Mouse (Mus musculus): ENCODE measurements around the gene Romo1.
"Not testable (repeated sequence)": the region's sequence is repeated elsewhere in the genome, so short reads cannot be mapped to it uniquely, and the experiment has no call there.

Gene Romo1

DNA sequence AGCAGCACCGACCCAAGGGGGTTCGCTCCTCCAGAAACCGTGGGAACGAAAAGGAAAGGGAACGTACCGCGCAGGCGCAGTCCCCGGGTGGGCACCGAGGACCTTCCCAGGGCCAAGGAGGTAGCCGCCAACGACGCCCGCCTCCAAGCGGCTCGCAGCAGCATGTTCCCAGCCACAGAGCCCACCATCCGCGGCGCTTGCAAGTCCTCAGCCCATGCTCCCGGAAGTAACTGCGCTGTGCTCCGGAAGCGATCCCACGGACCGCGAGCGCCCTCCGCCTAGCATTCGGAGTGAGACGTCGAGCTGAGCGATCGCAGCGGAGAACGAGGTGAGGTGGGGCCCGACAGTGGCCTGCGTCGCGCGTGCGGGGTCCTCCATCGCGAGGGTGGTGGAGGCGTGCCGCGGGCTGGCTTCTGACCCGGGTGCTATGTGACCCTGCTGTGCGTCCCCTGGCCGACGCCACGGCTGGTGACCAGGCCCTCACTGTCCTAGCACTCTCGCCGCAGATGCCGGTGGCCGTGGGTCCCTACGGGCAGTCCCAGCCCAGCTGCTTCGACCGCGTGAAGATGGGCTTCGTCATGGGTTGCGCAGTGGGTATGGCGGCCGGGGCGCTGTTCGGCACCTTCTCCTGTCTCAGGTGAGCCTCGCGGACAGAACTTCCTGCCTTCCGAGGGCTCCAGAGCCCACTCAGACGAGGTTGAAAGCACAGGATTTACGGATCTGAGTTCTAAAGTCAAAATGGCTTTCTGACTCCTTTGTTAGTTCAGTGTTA lies at the start of gene Romo1, which contains the start of gene Nfs1:
Gene Romo1 (plus strand): TSS at position 87 of the 772 bp plus-strand sequence.
Gene Nfs1 (minus strand): TSS at position 234 of the 772 bp plus-strand sequence.
- peak; percentile 84 for DNase-seq (ENCODE audit: extremely low read depth, low read depth)

DNA sequence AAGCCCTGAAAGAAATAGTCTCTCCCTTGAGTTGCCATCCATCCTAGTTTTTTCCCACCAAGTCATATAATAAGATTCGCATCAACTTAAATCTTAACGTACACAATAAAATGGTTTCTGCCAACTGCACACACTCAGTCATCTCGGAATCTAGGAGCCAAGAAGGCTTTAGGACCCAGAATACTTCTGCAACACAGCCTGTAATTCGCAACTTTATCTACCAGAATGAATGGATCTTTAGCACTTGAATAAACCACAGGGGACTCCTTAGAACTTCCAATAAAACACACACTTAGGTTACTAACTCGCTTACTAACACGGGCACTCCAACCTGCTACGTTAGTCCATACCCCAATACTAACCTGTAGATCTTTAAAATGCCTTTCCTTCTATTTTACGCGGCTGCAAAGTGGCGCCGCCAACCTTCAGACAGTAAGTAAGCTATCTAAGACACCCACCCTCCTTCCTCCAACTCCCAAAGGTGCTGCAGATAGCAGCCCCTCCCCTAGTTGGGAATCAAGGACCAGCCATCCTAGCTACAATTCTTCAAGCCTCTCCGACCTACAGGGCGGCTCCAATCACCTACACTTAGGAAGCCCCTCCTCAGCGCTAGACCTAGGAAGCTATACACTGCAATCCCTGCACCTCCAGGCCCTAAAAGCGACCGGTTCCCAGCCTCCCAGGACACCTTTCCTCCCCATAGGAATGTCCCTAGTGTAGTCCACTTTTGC lies 33.0 kb upstream of the Romo1 start:
- peak; percentile 55 for DNase-seq (ENCODE audit: extremely low read depth, low read depth)

DNA sequence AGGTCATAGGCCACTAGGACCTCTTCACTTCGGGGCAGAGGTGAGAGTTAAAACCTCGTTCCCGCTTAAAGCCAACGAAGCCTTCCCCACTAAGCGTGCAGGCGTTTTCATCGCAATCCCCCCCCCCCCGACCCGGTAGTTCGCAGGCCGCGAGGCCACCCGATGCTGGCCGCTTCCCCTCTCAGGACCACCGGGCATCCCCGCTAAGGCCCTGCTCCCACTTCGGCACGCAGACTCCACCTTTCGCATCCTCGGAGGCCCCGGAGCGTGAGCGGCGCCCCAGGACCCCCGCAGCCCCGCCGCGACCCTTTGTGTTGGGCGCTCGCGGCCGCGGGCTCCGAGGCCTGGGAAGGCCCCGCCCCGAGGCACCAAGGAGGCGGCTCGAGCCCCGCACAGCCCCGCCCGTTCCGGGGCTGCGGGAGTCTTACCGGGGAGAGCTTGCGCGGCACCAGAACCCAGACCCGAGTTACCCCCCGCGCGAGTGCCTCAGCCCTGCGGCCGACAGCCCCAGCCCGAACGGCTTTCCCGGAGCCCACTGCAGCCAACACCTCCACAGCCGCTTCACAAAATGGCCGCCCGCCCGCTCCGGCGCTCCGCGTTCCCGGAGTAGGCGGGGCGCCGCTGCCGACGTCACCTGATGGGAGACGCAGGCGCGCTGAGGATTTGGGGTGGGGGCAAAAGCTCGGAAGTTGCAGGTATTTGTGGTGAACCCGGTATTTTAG lies 32.3 kb upstream of the Romo1 start, which contains the start of the genes Cpne1 and Rbm12:
Gene Cpne1 (minus strand): TSS at position 608 of the 722 bp plus-strand sequence.
Gene Rbm12 (minus strand): TSS at position 621 of the 722 bp plus-strand sequence.
- peak; percentile 70 for DNase-seq (ENCODE audit: extremely low read depth, low read depth)

DNA sequence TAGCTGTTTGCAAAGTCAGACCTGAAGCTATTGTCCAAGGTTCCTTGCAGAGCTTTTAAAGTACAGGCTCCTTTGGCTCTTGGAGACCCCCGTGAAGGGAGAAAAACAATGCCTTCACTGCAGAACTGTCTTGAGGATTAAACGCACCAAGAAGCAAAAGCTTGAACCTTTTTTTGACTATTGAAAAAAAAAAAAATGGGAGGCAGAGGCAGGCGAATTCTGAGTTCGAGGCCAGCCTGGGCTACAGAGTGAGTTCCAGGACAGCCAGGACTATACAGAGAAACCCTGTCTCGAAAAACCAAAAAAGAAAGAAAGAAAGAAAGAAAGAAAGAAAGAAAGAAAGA lies 31.8 kb upstream of the Romo1 start:
- not testable (repeated sequence) for DNase-seq (ENCODE audit: extremely low read depth, low read depth)

DNA sequence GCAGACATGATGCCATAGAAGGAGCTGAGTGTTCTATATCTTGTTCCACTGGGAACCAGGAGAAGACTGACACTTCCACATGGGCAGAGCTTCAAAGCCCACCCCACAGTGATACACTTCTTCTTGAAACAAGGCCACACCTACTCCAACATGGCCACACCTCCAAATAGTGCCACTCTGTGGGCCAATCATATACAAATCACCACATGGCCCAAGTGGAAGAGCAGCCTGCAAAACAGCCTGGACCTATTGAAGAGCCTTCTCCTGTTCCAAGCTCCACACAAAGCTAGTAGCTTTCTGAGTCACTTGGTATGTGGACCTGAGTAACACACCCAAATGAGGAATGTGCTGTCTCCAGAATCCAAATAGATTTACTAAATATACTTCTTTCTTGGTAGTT lies 24.3 kb upstream of the Romo1 start:
- DNase-seq (ENCODE audit: extremely low read depth, low read depth) = no peak

DNA sequence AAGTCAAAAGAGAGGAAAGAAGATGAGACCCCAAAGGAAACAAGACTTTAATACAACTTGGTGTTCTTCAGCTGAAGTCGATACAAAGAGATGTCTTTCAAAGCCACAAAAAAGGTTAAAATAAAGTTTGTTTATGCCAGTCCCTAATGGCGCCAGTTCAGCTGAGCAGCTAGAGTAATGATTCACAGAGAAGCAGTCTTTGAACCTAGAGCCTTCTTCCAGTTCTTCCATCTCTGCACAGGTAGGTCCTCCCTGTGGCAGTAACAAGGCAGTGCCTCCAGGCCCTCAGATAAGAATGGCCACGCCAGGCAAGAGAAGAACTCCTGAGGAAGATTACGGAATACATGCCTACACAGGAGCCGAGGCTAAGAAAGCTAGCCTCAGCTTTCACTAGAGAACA lies 20.1 kb upstream of the Romo1 start:
- DNase-seq (ENCODE audit: extremely low read depth, low read depth) = no peak

DNA sequence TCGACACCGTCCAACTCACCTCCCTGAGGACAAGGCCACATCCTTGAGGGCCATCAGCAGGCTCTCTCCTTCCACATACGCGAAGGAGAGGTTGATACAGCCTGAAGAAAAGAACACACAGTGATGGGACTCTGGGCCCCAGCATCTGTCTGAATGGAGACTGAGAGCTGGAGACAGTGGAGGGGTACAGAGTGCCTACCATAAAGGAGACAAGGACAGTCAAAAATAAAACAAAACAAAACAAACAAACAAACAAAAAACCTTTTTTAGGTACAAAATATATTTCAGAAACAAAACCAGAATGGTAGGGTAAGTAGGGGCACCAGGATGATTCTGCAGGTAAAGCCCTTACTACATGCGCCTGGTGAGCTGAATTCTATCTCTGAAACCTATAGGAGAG lies 16.8 kb upstream of the Romo1 start, which contains the start of gene Gm28036:
Gene Gm28036 (minus strand): TSS at position 101 of the 400 bp plus-strand sequence.
- DNase-seq (ENCODE audit: extremely low read depth, low read depth) = no peak

DNA sequence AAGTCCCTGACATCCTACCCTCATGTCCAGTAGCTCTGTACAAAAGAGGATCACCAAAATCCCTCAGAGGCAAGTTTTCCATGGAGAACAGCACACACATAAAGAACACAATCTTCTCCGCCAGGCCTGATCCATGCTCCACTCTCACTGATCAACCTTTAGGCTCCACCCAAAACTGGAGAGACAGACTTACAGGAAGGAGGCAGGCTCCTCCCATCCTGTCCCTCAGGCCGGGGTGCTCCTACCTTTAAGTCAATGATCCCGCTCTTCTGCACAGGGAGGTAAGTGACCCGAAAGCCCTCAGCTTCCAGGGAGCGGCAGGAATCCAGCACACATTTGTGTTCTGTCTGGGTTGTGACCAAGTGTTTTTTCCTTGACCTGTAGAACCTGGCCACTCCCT lies 9.7 kb upstream of the Romo1 start:
- DNase-seq (ENCODE audit: extremely low read depth, low read depth) = no peak

DNA sequence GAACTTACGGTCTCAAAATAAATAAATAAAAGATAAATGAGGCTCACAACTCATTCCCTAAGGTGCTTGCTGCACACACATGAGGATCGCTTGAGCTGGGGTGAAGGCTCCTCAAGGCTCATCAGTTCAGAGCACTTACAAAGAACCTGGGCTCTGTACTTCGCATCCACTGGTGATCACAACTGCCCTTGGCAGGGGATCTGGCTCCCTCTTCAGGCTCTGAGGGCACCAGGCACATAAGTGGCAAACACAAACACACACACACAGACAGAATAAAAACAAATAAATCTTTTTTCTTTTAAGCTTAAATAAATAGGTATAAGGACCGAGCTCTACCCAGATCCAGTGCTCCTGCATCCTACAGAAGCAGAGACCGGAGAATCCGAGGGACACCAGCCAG lies 8.1 kb upstream of the Romo1 start:
- DNase-seq (ENCODE audit: extremely low read depth, low read depth) = no peak

DNA sequence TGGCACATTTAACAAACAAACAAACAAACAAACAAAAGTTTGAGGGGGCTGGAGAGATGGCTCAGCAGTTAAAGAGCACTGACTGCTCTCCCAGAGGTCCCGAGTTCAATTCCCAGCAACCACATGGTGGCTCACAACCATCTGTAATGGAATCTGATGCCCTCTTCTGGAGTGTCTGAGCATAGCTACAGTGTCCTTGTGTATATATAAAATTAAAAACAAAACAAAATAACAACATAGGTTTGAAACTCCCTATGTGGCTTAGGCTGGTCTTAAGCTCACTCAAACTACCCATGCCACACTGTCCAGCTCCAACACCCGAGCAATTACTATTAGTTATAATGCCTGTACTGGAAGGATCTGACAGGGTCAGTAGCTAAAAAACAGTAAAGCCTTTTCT lies 1.0 kb upstream of the Romo1 start:
- no peak for DNase-seq (ENCODE audit: extremely low read depth, low read depth)

DNA sequence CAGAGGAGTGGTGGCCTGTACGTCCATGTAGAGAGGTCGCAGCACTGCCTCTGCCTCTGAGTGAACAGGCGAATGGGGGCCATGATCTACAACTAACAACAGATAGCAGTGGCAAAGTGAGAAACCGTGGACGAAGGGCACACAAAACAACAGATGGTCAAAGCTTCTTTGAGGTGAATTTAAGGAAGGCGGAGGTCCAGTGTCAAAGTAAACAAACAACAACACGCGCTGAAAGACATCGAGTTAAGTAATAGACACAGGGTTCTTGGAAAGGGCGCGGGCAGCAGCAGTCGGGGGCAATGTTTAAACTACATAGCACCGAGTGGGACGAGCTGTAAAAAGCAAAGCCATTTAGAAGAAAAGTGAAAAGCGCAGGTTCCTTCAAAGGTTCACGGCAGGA lies 472 bp upstream of the Romo1 start:
- peak; percentile 16 for DNase-seq (ENCODE audit: extremely low read depth, low read depth)

DNA sequence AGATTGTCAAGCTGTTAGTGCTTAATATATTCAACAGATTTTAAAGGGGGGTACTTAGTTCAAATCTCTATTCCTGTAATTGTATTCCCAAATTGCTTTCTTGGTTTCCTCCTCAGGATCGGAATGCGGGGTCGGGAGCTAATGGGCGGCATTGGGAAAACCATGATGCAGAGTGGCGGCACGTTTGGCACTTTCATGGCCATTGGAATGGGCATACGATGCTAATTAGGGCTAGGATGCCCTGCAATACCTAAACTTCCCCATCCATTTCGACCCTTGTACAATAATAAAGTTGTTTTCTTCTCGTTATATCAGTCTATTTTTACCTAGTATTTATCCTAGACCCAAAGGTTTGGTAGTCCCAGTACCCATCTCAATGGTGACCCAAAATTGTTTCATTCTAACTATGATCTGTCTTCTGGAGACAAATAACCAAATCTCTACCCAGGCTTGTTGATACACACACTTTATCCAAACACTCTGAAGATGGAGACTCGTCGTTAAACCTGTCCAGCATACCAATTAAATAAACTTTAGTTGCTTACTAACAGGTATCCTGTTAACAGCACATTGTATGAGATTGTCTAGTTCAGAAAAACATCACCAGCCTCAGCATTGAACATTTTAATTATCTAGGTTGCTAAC lies 1.8 kb downstream of the Romo1 start:
- no peak for DNase-seq (ENCODE audit: extremely low read depth, low read depth)

DNA sequence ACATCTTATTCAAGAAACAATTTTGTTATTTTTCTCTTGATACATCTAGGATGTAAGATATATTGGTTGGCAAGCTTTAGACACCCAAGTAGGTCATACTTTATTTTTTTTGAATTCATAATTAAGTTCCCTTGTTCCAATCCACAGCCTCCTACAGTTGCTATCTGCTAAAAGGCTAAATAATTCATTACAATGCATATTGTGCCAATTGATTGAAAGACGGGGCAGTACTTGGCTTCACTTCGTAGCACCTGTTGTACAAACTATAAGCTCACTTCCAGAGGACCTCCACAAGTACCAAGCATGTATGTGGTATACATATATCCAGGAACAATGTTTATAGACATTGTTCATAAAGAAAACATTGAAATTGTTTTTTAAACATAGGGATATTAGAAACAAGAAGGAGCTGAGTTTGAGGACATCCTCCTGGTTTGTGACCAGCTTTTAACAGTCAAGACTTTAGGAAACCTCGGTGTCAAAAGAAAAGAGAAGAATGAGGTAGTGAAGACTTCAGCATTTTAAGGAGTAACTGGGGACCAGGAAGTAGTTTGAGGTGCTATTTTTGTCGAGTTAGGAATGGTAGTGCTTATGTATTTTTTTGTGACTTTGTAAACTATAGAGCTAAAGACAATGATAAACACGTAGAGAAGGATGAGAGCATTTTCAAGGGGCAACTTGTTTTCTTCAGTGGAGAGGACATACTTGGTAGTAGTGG lies 2.6 kb downstream of the Romo1 start:
- peak; percentile 14 for DNase-seq (ENCODE audit: extremely low read depth, low read depth)

DNA sequence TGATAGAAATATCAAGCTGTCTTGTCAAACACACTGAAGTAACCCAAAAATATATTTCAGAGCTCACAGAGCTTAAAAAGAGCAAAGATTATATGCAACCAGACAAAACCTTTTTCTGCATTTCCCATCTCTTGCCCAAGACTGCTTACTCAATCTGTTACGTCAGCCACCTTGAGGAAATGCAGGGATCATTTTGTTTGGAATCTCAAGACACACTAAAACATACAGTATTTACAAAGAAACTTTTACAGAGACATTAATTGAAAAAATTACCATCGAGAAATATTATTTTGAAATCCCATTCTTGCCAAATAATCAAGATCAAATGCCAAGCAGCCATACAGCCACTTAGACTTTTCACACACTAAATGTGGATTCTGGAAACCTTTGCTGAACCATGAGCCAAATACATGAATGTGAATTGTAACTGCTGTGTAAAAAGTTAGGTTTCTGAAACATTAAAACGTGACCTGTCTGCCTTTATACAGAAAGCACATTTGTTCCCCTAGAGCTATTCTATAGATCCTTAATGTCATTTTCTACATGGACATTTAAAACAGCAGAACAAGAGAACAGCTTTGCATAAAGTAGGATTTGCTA lies 3.6 kb downstream of the Romo1 start:
- no peak for DNase-seq (ENCODE audit: extremely low read depth, low read depth)

DNA sequence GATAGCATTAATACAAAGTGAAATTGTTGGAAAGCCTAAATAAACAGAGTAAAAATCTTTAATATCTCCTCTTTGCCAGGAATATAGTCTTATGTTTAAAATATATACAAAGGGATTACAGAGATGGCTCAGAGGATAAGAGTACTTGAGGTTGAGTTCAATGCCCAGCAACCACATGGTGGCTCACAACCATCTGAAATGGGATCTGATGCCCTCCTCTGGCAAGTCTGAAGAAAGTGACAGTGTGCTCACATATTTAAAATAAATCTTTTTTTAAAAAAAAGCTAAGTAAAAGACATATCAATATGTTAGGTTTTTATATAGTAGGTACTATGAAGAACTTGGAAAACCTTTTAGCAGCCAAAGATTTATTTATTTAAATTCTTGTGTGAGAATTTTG lies 7.7 kb downstream of the Romo1 start:
- no peak for DNase-seq (ENCODE audit: extremely low read depth, low read depth)

DNA sequence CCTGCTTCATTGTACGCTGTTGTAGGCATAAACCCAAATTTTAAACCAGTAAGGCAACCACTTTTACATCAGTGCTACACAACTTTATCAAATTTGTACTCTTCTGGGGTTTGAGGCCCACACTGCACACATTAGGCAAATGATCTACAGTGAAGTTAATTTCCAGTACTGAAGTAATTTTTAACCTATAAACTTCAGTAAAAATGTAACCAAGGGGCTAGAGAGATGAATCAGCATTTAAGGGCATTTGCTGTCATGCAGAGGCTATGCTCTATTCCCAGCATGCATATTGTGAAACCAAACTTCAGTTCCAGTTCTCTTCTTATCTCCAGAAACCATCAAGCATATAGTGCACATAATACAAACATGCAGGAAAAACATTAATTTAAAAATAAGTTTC lies 21.6 kb downstream of the Romo1 start:
- no peak for DNase-seq (ENCODE audit: extremely low read depth, low read depth)

DNA sequence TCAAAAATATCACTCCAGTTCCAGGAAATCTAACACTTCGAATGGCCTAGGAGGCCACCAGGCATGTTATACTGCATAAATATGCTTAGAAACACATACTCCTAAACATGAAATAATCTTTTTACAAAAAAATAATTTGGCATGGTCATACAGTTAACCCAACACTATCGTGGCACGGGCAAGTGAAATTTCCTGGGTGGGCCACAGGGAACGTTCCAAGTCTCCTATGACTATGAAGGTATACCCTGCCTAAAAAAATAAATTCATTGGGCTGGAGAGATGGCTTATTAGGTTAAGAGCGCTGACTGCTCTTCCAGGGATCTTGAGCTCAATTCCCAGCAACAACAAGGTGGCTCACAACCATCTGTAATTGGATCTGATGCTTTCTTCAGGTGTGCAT lies 22.7 kb downstream of the Romo1 start:
- no peak for DNase-seq (ENCODE audit: extremely low read depth, low read depth)

DNA sequence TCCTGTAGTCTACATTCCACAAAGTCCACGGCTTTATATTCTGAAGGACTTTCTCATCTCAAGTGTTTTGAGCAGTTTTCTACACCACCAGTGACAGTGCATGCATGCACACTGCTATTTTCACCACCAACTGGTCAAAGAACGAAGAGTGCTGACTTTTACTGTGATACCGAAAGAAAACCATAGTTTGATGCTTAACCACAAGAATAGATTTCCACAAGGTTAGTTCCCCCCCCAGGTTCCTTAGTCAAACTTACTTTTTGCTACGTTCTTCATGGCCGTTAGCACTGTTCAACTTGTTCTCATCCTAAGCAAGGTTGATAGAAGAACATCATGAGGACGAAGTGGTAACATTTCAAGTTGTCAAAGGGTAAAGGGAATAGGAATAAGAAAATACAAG lies 33.2 kb downstream of the Romo1 start:
- no peak for DNase-seq (ENCODE audit: extremely low read depth, low read depth)

DNA sequence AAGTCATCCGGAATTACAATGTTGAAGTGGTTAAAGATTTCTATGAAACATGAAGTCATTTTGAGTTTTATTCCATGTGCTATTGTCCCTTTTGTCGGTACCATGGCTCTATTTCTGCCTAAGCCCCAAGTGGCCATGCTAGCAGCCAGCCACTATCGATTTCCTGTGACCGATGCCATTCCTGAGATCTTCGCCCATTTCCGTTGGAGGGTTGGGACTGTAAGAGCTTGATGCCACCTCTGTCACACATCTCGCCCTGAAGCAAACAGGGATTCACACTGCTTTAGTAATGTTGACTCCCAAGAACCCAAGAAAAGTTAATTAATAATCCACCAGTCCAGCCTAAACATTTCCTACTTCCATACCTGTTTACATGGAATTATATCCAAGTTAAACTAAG lies 33.8 kb downstream of the Romo1 start:
- DNase-seq (ENCODE audit: extremely low read depth, low read depth) = no peak

DNA sequence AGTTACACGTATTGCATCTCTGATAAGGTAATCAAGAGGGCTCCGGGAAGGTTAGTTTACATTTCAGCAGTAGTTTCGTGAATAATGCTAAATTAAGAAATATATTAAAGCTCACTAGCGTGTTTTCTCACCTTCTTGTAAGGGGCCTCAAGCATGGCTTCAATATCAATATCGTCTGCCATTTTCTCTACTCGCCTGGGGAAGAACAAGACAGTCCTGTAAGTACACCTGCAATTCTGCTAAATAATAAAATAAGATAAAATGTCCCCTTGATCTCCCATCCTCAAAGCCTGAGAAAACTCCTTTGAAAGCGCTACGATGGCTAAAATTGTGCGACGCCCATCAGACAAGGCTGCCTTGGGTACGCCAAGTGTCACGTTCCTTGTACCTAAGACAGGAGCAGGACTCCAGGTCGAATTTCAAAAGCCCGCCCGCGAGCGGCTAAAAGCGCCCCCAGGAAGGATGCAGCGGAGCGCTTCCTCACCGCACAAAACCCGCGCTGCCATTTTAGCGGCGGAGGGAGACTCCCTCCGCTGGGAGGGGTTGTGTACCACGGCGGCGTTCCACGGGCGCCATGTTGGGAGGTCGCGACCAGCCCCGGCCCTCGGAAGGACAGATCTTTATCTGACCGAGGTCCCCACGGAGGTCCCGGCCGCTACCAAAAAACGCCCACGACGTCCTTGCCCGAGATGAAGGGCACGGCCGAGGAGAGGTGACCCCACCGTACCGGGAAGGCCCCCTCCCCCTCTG lies 35.4 kb downstream of the Romo1 start:
- peak; percentile 33 for DNase-seq (ENCODE audit: extremely low read depth, low read depth)
